Mouse (Mus musculus): ENCODE measurements around the gene Abca4.

DNA sequence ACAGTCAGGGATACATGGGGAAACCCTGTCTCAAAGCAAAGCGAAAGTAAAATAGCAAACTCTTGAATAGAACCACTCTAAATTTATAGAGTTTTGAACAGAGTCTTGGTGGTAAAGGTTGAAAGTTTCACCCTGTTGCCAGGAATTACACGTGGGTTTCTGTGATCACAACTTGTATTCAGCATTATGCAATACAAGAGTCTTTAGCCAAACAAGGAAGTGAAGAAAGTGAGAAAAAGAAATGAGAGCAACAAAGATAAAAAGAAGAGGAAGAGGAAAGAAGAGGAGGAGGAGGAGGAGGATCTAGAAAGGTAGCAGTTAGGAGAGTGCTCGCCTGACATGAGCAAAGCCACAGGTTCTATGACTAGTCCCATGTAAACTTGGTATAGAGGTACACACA lies 21.9 kb upstream of the Abca4 start:
- no peak for TF ChIP-seq EP300 (IDR thresholded peaks at IDR 0.05)
- TF ChIP-seq CTCF (IDR thresholded peaks at IDR 0.05): no peak
